Mouse (Mus musculus) lung, embryonic 16.5 days (tissue): Measurements from ENCODE around the gene Tma7. TPM values are rescaled to one million over a fixed set of nuclear protein-coding genes. Genes with fewer than 3 reads are reported as not detected.

Experiments used
- ATAC-seq: fragments of 200-750 bp; cut with Nextera tagmentation; 2 replicates; pipeline ENCODE4 v1.8.0; 2017; ENCODE audit warnings: low read depth, mild to moderate bottlenecking, moderate library complexity
- H3K27ac ChIP-seq: fragments of 300-500 bp; sonication (generic); 2 replicates; pipeline ENCODE4 v1.5.1; 2014; ENCODE audit warnings: mild to moderate bottlenecking, control low read depth, low read length
- H3K27me3 ChIP-seq: fragments of 300-500 bp; sonication (generic); 2 replicates; pipeline ENCODE4 v1.6.1; 2014; ENCODE audit warnings: low read depth, low read length, mixed read lengths; ENCODE audit not compliant: control insufficient read depth, insufficient read depth
- H3K36me3 ChIP-seq: fragments of 300-500 bp; sonication (generic); 2 replicates; pipeline ENCODE4 v1.6.1; 2014; ENCODE audit warnings: low read length; ENCODE audit not compliant: control insufficient read depth, insufficient read depth
- H3K4me1 ChIP-seq: fragments of 300-500 bp; sonication (generic); replicated peaks from 2 replicates; pipeline ENCODE4 v1.6.1; 2014; ENCODE audit warnings: low read length, mixed read lengths; ENCODE audit not compliant: control insufficient read depth, insufficient read depth
- H3K4me2 ChIP-seq: fragments of 300-500 bp; sonication (generic); 2 replicates; pipeline ENCODE4 v1.6.1; 2014; ENCODE audit warnings: low read depth, low read length, control low read depth
- H3K4me3 ChIP-seq: fragments of 300-500 bp; sonication (generic); 2 replicates; pipeline ENCODE4 v1.5.1; 2014; ENCODE audit warnings: mild to moderate bottlenecking, low read length, control low read depth
- H3K9ac ChIP-seq: fragments of 300-500 bp; sonication (generic); 2 replicates; pipeline ENCODE4 v1.6.1; 2014; ENCODE audit warnings: low read length, control low read depth
- H3K9me3 ChIP-seq: fragments of 300-500 bp; sonication (generic); 2 replicates; pipeline ENCODE4 v1.6.1; 2016; ENCODE audit warnings: low read length; ENCODE audit not compliant: control insufficient read depth
- WGBS: fragments of 180-500 bp; shearing (Covaris S2); extraction: QIAGEN DNeasy Blood & Tissue Kit; methylation state at CpG from one replicate; pipeline ENCODE4 v1.1.7; 2014; 5-methylcytosine and 5-hydroxymethylcytosine counted together
- polyA plus RNA-seq: library from polyadenylated mRNA; unstranded; fragments of >200 nt; fragmentation: Nextera tagmentation; extraction: Ambion mirVana; gene quantifications from 2 replicates; pipeline ENCODE4 v1.2.1, GENCODE M21; 2015

Gene Tma7
- polyA plus RNA-seq, 1 experiment from 2014 or later = 545 TPM

DNA sequence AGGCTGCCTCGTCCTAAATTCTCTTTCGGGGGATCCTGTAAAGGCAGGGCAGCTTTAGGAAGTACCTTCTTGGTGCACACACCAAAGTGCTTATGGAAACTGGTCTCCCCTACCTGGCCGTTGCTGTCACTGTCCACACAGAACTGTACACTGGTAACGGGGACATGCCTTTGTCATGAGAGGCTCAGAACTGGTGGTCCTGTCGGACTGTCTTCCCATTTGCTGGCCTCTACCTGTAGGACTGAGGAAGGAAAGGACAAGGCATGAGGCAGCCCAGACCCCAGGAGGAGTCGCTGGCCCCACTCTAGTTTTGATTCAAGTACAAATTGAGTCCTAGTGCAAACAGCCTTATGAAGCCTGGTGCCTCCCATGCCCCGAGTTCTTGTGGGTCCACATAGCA lies 51.4 kb downstream of the Tma7 start:
- WGBS = 84% methylated on average over 7 of the region's 7 CpGs
- Histone ChIP-seq H3K27ac (no peak overlapping the region), H3K9me3 (no peaks in the 10 kb centered on the region), H3K4me2 (no peak overlapping the region), H3K9ac (no peak overlapping the region), H3K4me3 (no peak overlapping the region), H3K4me1 (no peaks in the 10 kb centered on the region), H3K36me3 (no peaks in the 10 kb centered on the region), H3K27me3 (no peaks in the 10 kb centered on the region)
- ATAC-seq = no peak

DNA sequence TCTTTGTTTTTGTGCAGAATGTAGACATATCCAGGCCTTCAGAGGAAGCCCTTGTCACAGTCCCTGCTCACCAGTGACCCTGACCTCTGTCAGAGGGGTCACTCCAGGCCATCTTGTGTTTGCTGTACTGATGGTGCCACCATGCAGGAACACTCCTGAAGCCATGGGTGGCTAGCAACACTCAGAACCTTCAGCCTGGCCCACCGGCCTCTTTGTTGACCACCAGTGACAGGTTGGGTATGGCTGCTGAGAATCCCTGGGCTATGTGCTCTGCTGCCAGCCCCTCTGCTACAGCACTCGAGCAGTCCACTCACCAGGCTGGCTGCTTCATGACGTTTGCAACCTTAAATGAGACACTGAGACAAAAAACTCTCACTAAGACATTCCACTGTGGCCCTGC lies 52.1 kb downstream of the Tma7 start:
- no peak overlapping the region for H3K27ac ChIP-seq
- H3K36me3 ChIP-seq = no peaks in the 10 kb centered on the region
- no peak overlapping the region for H3K4me3 ChIP-seq
- no peaks in the 10 kb centered on the region for H3K4me1 ChIP-seq
- no peaks in the 10 kb centered on the region for H3K27me3 ChIP-seq
- 64% methylated on average over 3 of the region's 3 CpGs for WGBS
- no peaks in the 10 kb centered on the region for H3K9me3 ChIP-seq
- H3K4me2 ChIP-seq = no peak overlapping the region
- ATAC-seq = no peak
- no peak overlapping the region for H3K9ac ChIP-seq

DNA sequence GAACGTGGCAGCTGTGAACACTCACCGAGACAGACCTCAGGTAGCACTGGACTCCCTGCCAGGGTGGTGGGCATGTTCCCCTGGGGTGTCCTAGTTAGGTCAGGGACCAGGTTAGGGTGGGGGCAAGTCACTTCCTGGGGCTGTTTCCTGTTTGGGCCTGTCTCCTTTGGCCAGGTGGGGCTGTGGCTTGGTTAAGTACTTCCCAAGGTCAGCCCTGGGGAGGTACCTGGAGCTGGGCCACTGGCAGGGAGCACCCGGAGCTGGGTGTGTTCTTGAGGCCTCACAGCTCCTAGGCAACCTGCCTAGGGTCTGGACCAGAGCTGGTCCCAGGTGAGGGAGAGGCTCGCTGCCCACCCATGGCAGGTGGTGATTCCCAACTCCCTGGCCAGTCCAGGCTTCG lies 53.5 kb downstream of the Tma7 start:
- 69% methylated on average over 5 of the region's 5 CpGs for WGBS

DNA sequence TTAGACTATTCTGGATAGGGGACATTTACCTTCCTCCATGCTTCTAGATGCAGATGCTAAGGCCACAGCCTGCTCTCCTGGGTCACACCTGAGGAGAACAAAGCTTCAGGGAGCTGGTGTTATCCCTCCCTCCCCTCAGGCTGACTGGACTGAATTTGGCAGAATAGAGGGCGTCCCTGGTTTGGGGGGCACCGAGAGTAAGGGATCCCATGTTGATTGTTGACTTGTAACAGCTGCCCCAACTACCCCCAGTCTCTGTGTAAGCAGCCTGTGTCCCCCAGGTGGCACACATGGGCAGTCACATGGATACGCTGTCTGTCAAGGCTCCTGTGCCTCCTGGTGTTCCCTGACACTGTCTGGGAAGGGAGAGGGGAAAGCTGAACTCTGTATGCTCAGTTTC lies 54.0 kb downstream of the Tma7 start:
- Histone ChIP-seq H3K9me3 (no peaks in the 10 kb centered on the region), H3K36me3 (no peaks in the 10 kb centered on the region), H3K4me1 (no peaks in the 10 kb centered on the region), H3K27me3 (no peaks in the 10 kb centered on the region), H3K27ac (no peak overlapping the region), H3K4me2 (no peak overlapping the region), H3K9ac (no peak overlapping the region), H3K4me3 (no peak overlapping the region)
- no peak for ATAC-seq
- WGBS = 90% methylated on average over 3 of the region's 3 CpGs

More for the DNA sequence above, 53.5 kb downstream of the Tma7 start:
- H3K4me2 ChIP-seq = no peak overlapping the region
- H3K36me3 ChIP-seq = no peaks in the 10 kb centered on the region
- H3K4me1 ChIP-seq = no peaks in the 10 kb centered on the region
- no peak overlapping the region for H3K4me3 ChIP-seq
- H3K9ac ChIP-seq = no peak overlapping the region
- no peaks in the 10 kb centered on the region for H3K27me3 ChIP-seq
- no peak overlapping the region for H3K27ac ChIP-seq
- H3K9me3 ChIP-seq = no peaks in the 10 kb centered on the region
- no peak for ATAC-seq

DNA sequence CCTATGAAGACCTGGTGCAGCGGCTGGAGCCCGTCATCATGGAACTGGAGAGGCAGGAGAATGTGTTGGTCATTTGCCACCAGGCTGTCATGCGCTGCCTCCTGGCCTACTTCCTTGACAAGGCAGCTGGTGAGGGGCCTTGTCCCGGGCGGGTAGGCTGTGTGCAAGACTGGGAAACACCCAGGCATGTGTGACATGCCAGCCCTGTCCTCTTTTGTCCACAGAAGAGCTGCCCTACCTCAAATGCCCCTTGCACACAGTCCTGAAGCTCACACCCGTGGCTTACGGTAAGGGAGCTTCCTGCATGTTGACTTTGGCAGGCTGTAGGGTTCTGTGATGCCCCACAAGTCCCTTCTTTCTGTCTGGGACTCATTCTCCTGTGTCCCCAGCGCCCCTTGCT lies 54.9 kb downstream of the Tma7 start:
- H3K36me3 ChIP-seq = no peaks in the 10 kb centered on the region
- no peak overlapping the region for H3K4me3 ChIP-seq
- no peaks in the 10 kb centered on the region for H3K9me3 ChIP-seq
- H3K27ac ChIP-seq = no peak overlapping the region
- no peak overlapping the region for H3K4me2 ChIP-seq
- H3K4me1 ChIP-seq = no peaks in the 10 kb centered on the region
- ATAC-seq = no peak
- no peak overlapping the region for H3K9ac ChIP-seq
- no peaks in the 10 kb centered on the region for H3K27me3 ChIP-seq
- WGBS = 76% methylated on average over 8 of the region's 8 CpGs

Other genes starting within 250 kb of the Tma7 start
- 10.0 and 11.2 TPM in 2 replicates for gene Slc26a6, start 229.3 kb downstream of the Tma7 start, polyA plus RNA-seq
- 0.78 and 1.1 TPM in 2 replicates for gene Tmem89, start 168.0 kb downstream of the Tma7 start, polyA plus RNA-seq
- 397 and 421 TPM in 2 replicates for gene Uqcrc1, start 146.0 kb downstream of the Tma7 start, polyA plus RNA-seq
- gene Col7a1, start 129.0 kb downstream of the Tma7 start, polyA plus RNA-seq = 1.3 and 1.5 TPM in 2 replicates
- not detected in 2 replicates for gene Ucn2, start 96.6 kb downstream of the Tma7 start, polyA plus RNA-seq
- 11.9 and 13.0 TPM in 2 replicates for gene Pfkfb4, start 90.8 kb downstream of the Tma7 start, polyA plus RNA-seq
- 120 and 126 TPM in 2 replicates for gene Shisa5, start 44.0 kb downstream of the Tma7 start, polyA plus RNA-seq
- 12.1 and 13.2 TPM in 2 replicates for gene Trex1, start 22.9 kb downstream of the Tma7 start, polyA plus RNA-seq
- gene Atrip, start 8.5 kb downstream of the Tma7 start, polyA plus RNA-seq = 22.8 and 24.7 TPM in 2 replicates
- 11.2 and 13.1 TPM in 2 replicates for gene Ccdc51, start 94 bp downstream of the Tma7 start, polyA plus RNA-seq
- gene Plxnb1, start 12.8 kb upstream of the Tma7 start, polyA plus RNA-seq = 17.4 and 18.6 TPM in 2 replicates
- not detected in 2 replicates for gene Fbxw21, start 79.5 kb upstream of the Tma7 start, polyA plus RNA-seq
- not detected in 2 replicates for gene Fbxw13, start 113.4 kb upstream of the Tma7 start, polyA plus RNA-seq
- gene Fbxw20, start 152.2 kb upstream of the Tma7 start, polyA plus RNA-seq = not detected in 2 replicates
- gene Fbxw14, start 205.1 kb upstream of the Tma7 start, polyA plus RNA-seq = not detected in 2 replicates